In genomic region chr13:24937839-24938166, GRCm38 (mm10) we compare ENCODE assay signal across 8 mouse cellular contexts. TPM values are rescaled to one million over a fixed set of nuclear protein-coding genes. Genes with fewer than 3 reads are reported as not detected.
A peak's percentile ranks its signal among the peaks of the same experiment; 100 is the strongest.
DNase-seq lines count a peak whose midpoint lies in the region; ATAC-seq and TF ChIP-seq lines count a peak whose summit lies in the region.

No protein-coding gene starts in this region.

- H3K4me3 ChIP-seq in liver, adult 2 months (ENCODE audit: insufficient read depth, low read depth, low read length): peak overlapping the region; percentile 98
- peak overlapping the region; percentile 90 for H3K4me3 ChIP-seq in embryonic facial prominence, embryonic 13.5 days
- H3K4me3 ChIP-seq in neural tube, embryonic 14.5 days (ENCODE audit: low read depth, low read length): peak overlapping the region; percentile 83

- peak overlapping the region; percentile 100 for H3K9ac ChIP-seq in liver, adult 2 months (ENCODE audit: low read depth, low read length)
- peak overlapping the region; percentile 96 for H3K9ac ChIP-seq in embryonic facial prominence, embryonic 13.5 days
- no peak overlapping the region; the same call in 1 of the 2 replicates for H3K9ac ChIP-seq in neural tube, embryonic 14.5 days (replicated peaks; ENCODE audit: low read depth, low read length)

- intact Hi-C loops in gastrocnemius, postnatal 36 days (cut with DNase I): loop anchor here (2.0 kb wide), 1 partner anchor 51 kb away; no protein-coding TSS in a partner anchor

- no peak for TF ChIP-seq POLR2A in liver, adult 2 months (IDR thresholded peaks at IDR 0.05; ENCODE audit: extremely low read depth, insufficient read depth, low read length)

- ATAC-seq in embryonic facial prominence, embryonic 13.5 days (ENCODE audit: insufficient number of reproducible peaks, insufficient read depth, low FRiP score, low TSS enrichment, low read depth): no peak
- ATAC-seq in neural tube, embryonic 14.5 days (ENCODE audit: low read depth): peak; percentile 47

- 3% methylated on average over 12 of the region's 12 CpGs for WGBS in liver, adult 2 months
- WGBS in embryonic facial prominence, embryonic 13.5 days: 16% methylated on average over 12 of the region's 12 CpGs
- 9% methylated on average over 12 of the region's 12 CpGs for WGBS in large intestine, adult 2 months
- 18% methylated on average over 12 of the region's 12 CpGs for WGBS in neural tube, embryonic 14.5 days

- H3K4me1 ChIP-seq in liver, adult 2 months (ENCODE audit: control insufficient read depth, insufficient read depth, low read length): peaks cover 16% of the 10 kb centered on the region
- peaks cover 18% of the 10 kb centered on the region for H3K4me1 ChIP-seq in embryonic facial prominence, embryonic 13.5 days
- peaks cover 5% of the 10 kb centered on the region for H3K4me1 ChIP-seq in neural tube, embryonic 14.5 days (ENCODE audit: control insufficient read depth, insufficient read depth, low read length)

- peak overlapping the region; percentile 83 for H3K27ac ChIP-seq in liver, adult 2 months (replicated peaks; ENCODE audit: insufficient read depth, low read depth, low read length)
- peak overlapping the region; percentile 76 for H3K27ac ChIP-seq in embryonic facial prominence, embryonic 13.5 days
- H3K27ac ChIP-seq in neural tube, embryonic 14.5 days (ENCODE audit: low read depth, low read length): peak overlapping the region; percentile 77; the same call in 1 of the 2 replicates

- no peak for TF ChIP-seq CTCF in liver, adult 2 months (IDR thresholded peaks at IDR 0.05; ENCODE audit: low read depth, low read length)

- H3K4me2 ChIP-seq in embryonic facial prominence, embryonic 13.5 days: peak overlapping the region; percentile 76
- peak overlapping the region; percentile 52 for H3K4me2 ChIP-seq in neural tube, embryonic 14.5 days (ENCODE audit: low read depth, low read length)

- peaks cover 22% of the 10 kb centered on the region; the same call in 1 of the 2 replicates for H3K79me2 ChIP-seq in liver, adult 2 months (ENCODE audit: control insufficient read depth, insufficient read depth, low read length)

- H3K27me3 ChIP-seq in liver, adult 2 months (ENCODE audit: control insufficient read depth, insufficient read depth, low read length): no peaks in the 10 kb centered on the region
- no peaks in the 10 kb centered on the region for H3K27me3 ChIP-seq in embryonic facial prominence, embryonic 13.5 days
- H3K27me3 ChIP-seq in neural tube, embryonic 14.5 days (ENCODE audit: control insufficient read depth, insufficient read depth, low read length): no peaks in the 10 kb centered on the region

- DNase-seq in liver, adult 2 months (ENCODE audit: extremely low read depth, low read depth, low spot score): peak; percentile 71
- no peak for DNase-seq in liver
- peak; percentile 27 for DNase-seq in large intestine, adult 2 months (ENCODE audit: low read depth, low spot score)
- DNase-seq in gastrocnemius, postnatal 36 days: no peak
- no peak for DNase-seq in layer of hippocampus, adult 18-20 months (ENCODE audit: low spot score in 2 of 2)
- DNase-seq in kidney, postnatal 10 days: no peak

- H3K36me3 ChIP-seq in liver, adult 2 months (ENCODE audit: control insufficient read depth, insufficient read depth, low read length): no peaks in the 10 kb centered on the region
- H3K36me3 ChIP-seq in embryonic facial prominence, embryonic 13.5 days: no peaks in the 10 kb centered on the region
- no peaks in the 10 kb centered on the region for H3K36me3 ChIP-seq in neural tube, embryonic 14.5 days (ENCODE audit: control insufficient read depth, insufficient read depth, low read length)

- H3K9me3 ChIP-seq in embryonic facial prominence, embryonic 13.5 days: no peaks in the 10 kb centered on the region
- H3K9me3 ChIP-seq in neural tube, embryonic 14.5 days (ENCODE audit: control insufficient read depth, low read length): no peaks in the 10 kb centered on the region

RNA-seq across cellular contexts. Expression of gene Aldh5a1, which starts 0.3 kb away (rescaled TPM):
- 15.0 and 18.9 TPM in 2 replicates for total RNA-seq in liver, adult 2 months (2014; rRNA removed)
- polyA plus RNA-seq in liver, adult 2 months (2012; rRNA removed): 15.2 and 19.8 TPM in 2 replicates
- polyA plus RNA-seq in embryonic facial prominence, embryonic 13.5 days (2015; fragmentation: Nextera tagmentation; extraction: Ambion mirVana): 6.7 and 6.9 TPM in 2 replicates
- 3.4 and 5.3 TPM in 2 replicates for polyA plus RNA-seq in large intestine, adult 2 months (2012; rRNA removed)
- polyA plus RNA-seq in neural tube, embryonic 14.5 days (2014; fragmentation: Nextera tagmentation; extraction: Ambion mirVana): 15.4 and 16.3 TPM in 2 replicates
- total RNA-seq in gastrocnemius, postnatal 36 days (2021): 1 to 10 TPM; 6.3 to 8.3 TPM
- total RNA-seq in layer of hippocampus, adult 18-20 months (2021): 10 to 100 TPM; 62.0 to 68.8 TPM

RNA-seq across cellular contexts. Expression of gene Gpld1, which starts 5.1 kb away (rescaled TPM):
- total RNA-seq in liver, adult 2 months (2014; rRNA removed): 154 and 156 TPM in 2 replicates
- polyA plus RNA-seq in liver, adult 2 months (2012; rRNA removed): 88.4 and 88.9 TPM in 2 replicates
- 0.79 and 3.3 TPM in 2 replicates for polyA plus RNA-seq in embryonic facial prominence, embryonic 13.5 days (2015; fragmentation: Nextera tagmentation; extraction: Ambion mirVana)
- polyA plus RNA-seq in large intestine, adult 2 months (2012; rRNA removed): 3.2 and 4.4 TPM in 2 replicates
- 2.3 and 3.9 TPM in 2 replicates for polyA plus RNA-seq in neural tube, embryonic 14.5 days (2014; fragmentation: Nextera tagmentation; extraction: Ambion mirVana)
- total RNA-seq in gastrocnemius, postnatal 36 days (2021): under 1 TPM; 0.42 to 0.59 TPM
- total RNA-seq in layer of hippocampus, adult 18-20 months (2021): 10 to 100 TPM; 22.1 to 24.3 TPM

Comparison
In these comparisons a context has a peak if more than half of its experiments do, and no peak if none do; other contexts are left out.
1. DNase-seq: peak in liver, adult 2 months (single experiment) and large intestine, adult 2 months (single experiment); none in liver (single experiment), gastrocnemius, postnatal 36 days (0 of 2), layer of hippocampus, adult 18-20 months (0 of 2) and kidney, postnatal 10 days (single experiment).
2. RNA of gene Gpld1, which starts 5.1 kb away (polyA plus RNA-seq): 88.4 to 88.9 TPM in liver, adult 2 months; 2.3 to 3.9 TPM in neural tube, embryonic 14.5 days, 3.2 to 4.4 TPM in large intestine, adult 2 months and 0.79 to 3.3 TPM in embryonic facial prominence, embryonic 13.5 days; every median in the first group is over 10 times any median in the second.
3. Peak in every context shown above with its lines, with median percentiles within 50 percentile points of each other: H3K27ac ChIP-seq and H3K4me3 ChIP-seq.